Mouse (Mus musculus): Measurements from ENCODE around the gene Stk36. TPM values are rescaled to one million over a fixed set of nuclear protein-coding genes. Genes with fewer than 3 reads are reported as not detected.

The Stk36 gene
- polyA plus RNA-seq, 1 experiment = 6.2 TPM

- Histone ChIP-seq H3K4me1 (ENCODE audit: control insufficient read depth, insufficient read depth, low read length) (peaks cover 3% of the 10 kb centered on the region; the same call in 1 of the 2 replicates), H3K27ac (ENCODE audit: insufficient read depth, low read length) (peak within 1 kb of the TSS; percentile 57), H3K4me3 (replicated peaks; ENCODE audit: insufficient read depth, low read depth, low read length) (peak within 1 kb of the TSS; percentile 90), H3K27me3 (ENCODE audit: control insufficient read depth, insufficient read depth, low read length) (no peaks in the 10 kb centered on the region)
- peak; percentile 98 to 99 for DNase-seq
- no peak for TF ChIP-seq CTCF (IDR thresholded peaks at IDR 0.05; ENCODE audit: borderline replicate concordance, insufficient read depth, low read depth, low read length)
- peak; percentile 54; the same call in 1 of the 2 replicates for TF ChIP-seq POLR2A (IDR thresholded peaks at IDR 0.05; ENCODE audit: borderline replicate concordance, insufficient read depth, low read length)
- WGBS = under 1% methylated on average over 48 of the region's 48 CpGs
Observed at GRCm38 (mm10) chr1:74587773-74588445, 13.3 kb upstream of the Stk36 start, which contains the start of the genes Zfp142 and Bcs1l. Gene Zfp142, minus strand, starts transcription at chr1:74588246. Gene Bcs1l, plus strand, starts transcription at chr1:74588289.

GRCm38 (mm10) chr1:74594434-74594833 is 6.8 kb upstream of the Stk36 start:
- Histone ChIP-seq H3K4me1 (ENCODE audit: control insufficient read depth, insufficient read depth, low read length) (no peaks in the 10 kb centered on the region), H3K27me3 (ENCODE audit: control insufficient read depth, insufficient read depth, low read length) (no peaks in the 10 kb centered on the region), H3K27ac (ENCODE audit: insufficient read depth, low read length) (no peak overlapping the region), H3K4me3 (replicated peaks; ENCODE audit: insufficient read depth, low read depth, low read length) (no peak overlapping the region)
- no peak for TF ChIP-seq POLR2A (IDR thresholded peaks at IDR 0.05; ENCODE audit: borderline replicate concordance, insufficient read depth, low read length)
- TF ChIP-seq CTCF (IDR thresholded peaks at IDR 0.05; ENCODE audit: borderline replicate concordance, insufficient read depth, low read depth, low read length) = no peak
- 89% methylated on average over 8 of the region's 8 CpGs for WGBS
- no peak for DNase-seq

- no peak overlapping the region for H3K27ac ChIP-seq (ENCODE audit: insufficient read depth, low read length)
- peak overlapping the region; percentile 86 for H3K4me3 ChIP-seq (replicated peaks; ENCODE audit: insufficient read depth, low read depth, low read length)
- DNase-seq = no peak
- TF ChIP-seq CTCF (IDR thresholded peaks at IDR 0.05; ENCODE audit: borderline replicate concordance, insufficient read depth, low read depth, low read length) (no peak), POLR2A (IDR thresholded peaks at IDR 0.05; ENCODE audit: borderline replicate concordance, insufficient read depth, low read length) (no peak)
- WGBS = 7% methylated on average over 26 of the region's 26 CpGs
- H3K4me1 ChIP-seq (ENCODE audit: control insufficient read depth, insufficient read depth, low read length) = peaks cover 3% of the 10 kb centered on the region; the same call in 1 of the 2 replicates
- H3K27me3 ChIP-seq (ENCODE audit: control insufficient read depth, insufficient read depth, low read length) = no peaks in the 10 kb centered on the region
Observed at GRCm38 (mm10) chr1:74600501-74601266, 561 bp upstream of the Stk36 start.

- WGBS = 97% methylated on average over 1 of the region's 1 CpGs
- Histone ChIP-seq H3K27me3 (ENCODE audit: control insufficient read depth, insufficient read depth, low read length) (no peaks in the 10 kb centered on the region), H3K4me1 (ENCODE audit: control insufficient read depth, insufficient read depth, low read length) (no peaks in the 10 kb centered on the region; the same call in 1 of the 2 replicates), H3K27ac (ENCODE audit: insufficient read depth, low read length) (no peak overlapping the region), H3K4me3 (replicated peaks; ENCODE audit: insufficient read depth, low read depth, low read length) (no peak overlapping the region)
- DNase-seq = no peak
- no peak for TF ChIP-seq POLR2A (IDR thresholded peaks at IDR 0.05; ENCODE audit: borderline replicate concordance, insufficient read depth, low read length)
- no peak for TF ChIP-seq CTCF (IDR thresholded peaks at IDR 0.05; ENCODE audit: borderline replicate concordance, insufficient read depth, low read depth, low read length)
Observed at GRCm38 (mm10) chr1:74624183-74624582, 22.9 kb downstream of the Stk36 start.

- 87% methylated on average over 4 of the region's 4 CpGs for WGBS
- TF ChIP-seq CTCF (IDR thresholded peaks at IDR 0.05; ENCODE audit: borderline replicate concordance, insufficient read depth, low read depth, low read length) = no peak
Observed at GRCm38 (mm10) chr1:74626076-74626475, 24.8 kb downstream of the Stk36 start.

GRCm38 (mm10) chr1:74628001-74628400 is 26.8 kb downstream of the Stk36 start:
- no peak overlapping the region for H3K4me3 ChIP-seq (replicated peaks; ENCODE audit: insufficient read depth, low read depth, low read length)
- no peak for DNase-seq
- H3K27ac ChIP-seq (ENCODE audit: insufficient read depth, low read length) = no peak overlapping the region
- no peaks in the 10 kb centered on the region for H3K27me3 ChIP-seq (ENCODE audit: control insufficient read depth, insufficient read depth, low read length)
- no peaks in the 10 kb centered on the region; the same call in 1 of the 2 replicates for H3K4me1 ChIP-seq (ENCODE audit: control insufficient read depth, insufficient read depth, low read length)
- TF ChIP-seq POLR2A (IDR thresholded peaks at IDR 0.05; ENCODE audit: borderline replicate concordance, insufficient read depth, low read length) = no peak
- no peak for TF ChIP-seq CTCF (IDR thresholded peaks at IDR 0.05; ENCODE audit: borderline replicate concordance, insufficient read depth, low read depth, low read length)
- 49% methylated on average over 7 of the region's 7 CpGs for WGBS

More at GRCm38 (mm10) chr1:74626076-74626475, 24.8 kb downstream of the Stk36 start:
- no peak overlapping the region for H3K4me3 ChIP-seq (replicated peaks; ENCODE audit: insufficient read depth, low read depth, low read length)
- DNase-seq = no peak
- H3K27ac ChIP-seq (ENCODE audit: insufficient read depth, low read length) = no peak overlapping the region
- no peaks in the 10 kb centered on the region for H3K27me3 ChIP-seq (ENCODE audit: control insufficient read depth, insufficient read depth, low read length)
- H3K4me1 ChIP-seq (ENCODE audit: control insufficient read depth, insufficient read depth, low read length) = no peaks in the 10 kb centered on the region; the same call in 1 of the 2 replicates

GRCm38 (mm10) chr1:74632734-74633133 is 31.5 kb downstream of the Stk36 start:
- H3K4me3 ChIP-seq (replicated peaks; ENCODE audit: insufficient read depth, low read depth, low read length) = no peak overlapping the region
- no peak for DNase-seq
- H3K27ac ChIP-seq (ENCODE audit: insufficient read depth, low read length) = no peak overlapping the region
- WGBS = 91% methylated on average over 4 of the region's 4 CpGs
- H3K27me3 ChIP-seq (ENCODE audit: control insufficient read depth, insufficient read depth, low read length) = no peaks in the 10 kb centered on the region
- TF ChIP-seq CTCF (IDR thresholded peaks at IDR 0.05; ENCODE audit: borderline replicate concordance, insufficient read depth, low read depth, low read length) (no peak), POLR2A (IDR thresholded peaks at IDR 0.05; ENCODE audit: borderline replicate concordance, insufficient read depth, low read length) (no peak)
- no peaks in the 10 kb centered on the region for H3K4me1 ChIP-seq (ENCODE audit: control insufficient read depth, insufficient read depth, low read length)

Measured in cerebellum, adult 2 months (tissue).